Mouse (Mus musculus) heart, postnatal 0 days (tissue): ENCODE data around the gene Relt.

Experiments used
- CTCF ChIP-seq: IDR thresholded peaks from 2 replicates; pipeline ENCODE4 v1.5.1; 2016; ENCODE audit warnings: antibody characterized with exemption, control low read depth, low read depth
- EP300 ChIP-seq: IDR thresholded peaks from 2 replicates; pipeline ENCODE4 v1.6.1; 2016; ENCODE audit warnings: antibody characterized with exemption, low read depth

DNA sequence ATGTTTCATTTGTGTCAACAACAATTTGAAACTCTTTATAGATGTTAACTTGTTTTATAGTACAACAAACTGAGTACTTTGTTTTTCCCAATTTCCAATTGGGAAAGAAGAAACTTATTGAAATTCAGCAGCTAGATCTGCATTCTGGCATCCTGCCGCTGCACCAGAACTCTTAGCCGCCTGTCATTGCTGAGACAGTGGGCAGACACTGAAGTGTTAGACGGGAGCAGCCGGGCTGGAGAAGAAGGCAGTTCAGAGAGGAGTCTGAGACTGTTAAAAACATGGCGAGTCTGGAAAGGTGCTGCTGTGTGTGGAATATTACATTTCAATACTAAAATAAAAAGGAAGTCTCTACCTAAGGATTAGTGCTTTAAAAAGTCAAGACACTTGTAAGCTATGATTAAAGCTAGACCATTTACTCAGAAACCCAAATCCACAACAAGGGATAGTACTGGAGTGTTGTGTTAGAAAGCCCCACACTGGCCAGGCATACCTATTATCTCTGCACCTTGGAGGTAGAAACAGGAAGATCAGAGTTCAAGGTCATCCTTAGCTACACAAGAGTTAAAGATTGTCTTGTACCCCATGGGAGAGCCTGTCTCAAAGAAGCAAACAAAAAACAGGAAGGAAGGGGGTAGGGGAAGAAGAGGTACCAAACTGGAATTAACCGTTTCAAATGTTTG lies 46.3 kb downstream of the Relt start:
- TF ChIP-seq EP300 (no peak), CTCF (no peak)
